Mouse (Mus musculus) forebrain, embryonic 16.5 days (tissue): Measurements from ENCODE around the gene Tmem38b. TPM values are rescaled to one million over a fixed set of nuclear protein-coding genes. Genes with fewer than 3 reads are reported as not detected.
A peak's percentile ranks its signal among the peaks of the same experiment; 100 is the strongest.

ENCODE experiments used
- ATAC-seq: fragments of 200-750 bp; cut with Nextera tagmentation; 2 replicates; pipeline ENCODE4 v1.8.0; 2017; ENCODE audit warnings: mild to moderate bottlenecking, moderate library complexity
- H3K27ac ChIP-seq: fragments of 300-500 bp; sonication (generic); 2 replicates; pipeline ENCODE4 v1.5.1; 2014; ENCODE audit warnings: low read length, control low read depth
- H3K27me3 ChIP-seq: fragments of 300-500 bp; sonication (generic); replicated peaks from 2 replicates; pipeline ENCODE4 v1.6.1; 2014; ENCODE audit warnings: low read length; ENCODE audit not compliant: control insufficient read depth, insufficient read depth
- H3K36me3 ChIP-seq: fragments of 300-500 bp; sonication (generic); 2 replicates; pipeline ENCODE4 v1.6.1; 2014; ENCODE audit not compliant: control insufficient read depth, insufficient read depth
- H3K4me1 ChIP-seq: fragments of 300-500 bp; sonication (generic); replicated peaks from 2 replicates; pipeline ENCODE4 v1.6.1; 2014; ENCODE audit warnings: low read length; ENCODE audit not compliant: control insufficient read depth, insufficient read depth
- H3K4me2 ChIP-seq: fragments of 300-500 bp; sonication (generic); 2 replicates; pipeline ENCODE4 v1.6.1; 2014; ENCODE audit warnings: mild to moderate bottlenecking, low read length, control low read depth
- H3K4me3 ChIP-seq: fragments of 300-500 bp; sonication (generic); replicated peaks from 2 replicates; pipeline ENCODE4 v1.5.1; 2014; ENCODE audit warnings: mild to moderate bottlenecking, low read length, control low read depth
- H3K9ac ChIP-seq: fragments of 300-500 bp; sonication (generic); replicated peaks from 2 replicates; pipeline ENCODE4 v1.6.1; 2014; ENCODE audit warnings: low read depth, low read length, control low read depth
- H3K9me3 ChIP-seq: fragments of 300-500 bp; sonication (generic); 2 replicates; pipeline ENCODE4 v1.6.1; 2016; ENCODE audit warnings: low read length; ENCODE audit not compliant: control insufficient read depth
- WGBS: fragments of 180-500 bp; shearing (Covaris S2); extraction: QIAGEN DNeasy Blood & Tissue Kit; methylation state at CpG from one replicate; pipeline ENCODE4 v1.1.7; 2014; 5-methylcytosine and 5-hydroxymethylcytosine counted together
- polyA plus RNA-seq: library from polyadenylated mRNA; unstranded; fragments of >200 nt; fragmentation: Nextera tagmentation; extraction: Ambion mirVana; gene quantifications from 2 replicates; pipeline ENCODE4 v1.2.1, GENCODE M21; 2015

Gene Tmem38b
- polyA plus RNA-seq, 1 experiment from 2014 or later, result 6.8 TPM

GRCm38 (mm10) chr4:53864098-53864820 is 38.4 kb downstream of the Tmem38b start:
- no peaks in the 10 kb centered on the region for H3K4me1 ChIP-seq
- no peaks in the 10 kb centered on the region; the same call in 1 of the 2 replicates for H3K9me3 ChIP-seq
- no peak for ATAC-seq
- H3K9ac ChIP-seq, result no peak overlapping the region
- 89% methylated on average over 19 of the region's 19 CpGs for WGBS
- no peaks in the 10 kb centered on the region for H3K27me3 ChIP-seq
- H3K4me3 ChIP-seq, result no peak overlapping the region
- H3K27ac ChIP-seq, result no peak overlapping the region
- H3K4me2 ChIP-seq, result no peak overlapping the region
- H3K36me3 ChIP-seq, result no peaks in the 10 kb centered on the region

- Histone ChIP-seq H3K36me3 (no peaks in the 10 kb centered on the region), H3K27me3 (no peaks in the 10 kb centered on the region), H3K4me3 (no peak overlapping the region), H3K9ac (no peak overlapping the region), H3K27ac (no peak overlapping the region), H3K4me1 (no peaks in the 10 kb centered on the region), H3K9me3 (no peaks in the 10 kb centered on the region; the same call in none of the 2 replicates), H3K4me2 (no peak overlapping the region)
- no peak for ATAC-seq
Observed at GRCm38 (mm10) chr4:53866459-53866858, 40.6 kb downstream of the Tmem38b start.

GRCm38 (mm10) chr4:53878542-53879417 is 52.9 kb downstream of the Tmem38b start:
- H3K4me3 ChIP-seq, result no peak overlapping the region
- 50% methylated on average over 24 of the region's 24 CpGs for WGBS

GRCm38 (mm10) chr4:53882921-53883682 is 57.3 kb downstream of the Tmem38b start:
- Histone ChIP-seq H3K4me2 (no peak overlapping the region), H3K36me3 (no peaks in the 10 kb centered on the region), H3K9me3 (no peaks in the 10 kb centered on the region), H3K27me3 (no peaks in the 10 kb centered on the region), H3K9ac (no peak overlapping the region), H3K4me3 (no peak overlapping the region), H3K4me1 (0 out of 2 replicates have a peak, but pooled peaks cover 9% of the 10 kb centered on the region), H3K27ac (no peak overlapping the region)
- WGBS, result 81% methylated on average over 17 of the region's 17 CpGs
- ATAC-seq, result no peak

More at GRCm38 (mm10) chr4:53878542-53879417, 52.9 kb downstream of the Tmem38b start:
- no peak overlapping the region for H3K27ac ChIP-seq
- H3K9me3 ChIP-seq, result no peaks in the 10 kb centered on the region
- no peaks in the 10 kb centered on the region for H3K36me3 ChIP-seq
- H3K9ac ChIP-seq, result no peak overlapping the region; the same call in 1 of the 2 replicates
- no peaks in the 10 kb centered on the region for H3K27me3 ChIP-seq
- H3K4me2 ChIP-seq, result peak overlapping the region; percentile 20
- 0 out of 2 replicates have a peak, but pooled peaks cover 3% of the 10 kb centered on the region for H3K4me1 ChIP-seq
- ATAC-seq, result no peak

- Histone ChIP-seq H3K4me2 (peak overlapping the region; percentile 30), H3K9ac (no peak overlapping the region), H3K4me1 (0 out of 2 replicates have a peak, but pooled peaks cover 5% of the 10 kb centered on the region), H3K27ac (no peak overlapping the region), H3K9me3 (no peaks in the 10 kb centered on the region), H3K27me3 (no peaks in the 10 kb centered on the region), H3K36me3 (no peaks in the 10 kb centered on the region), H3K4me3 (no peak overlapping the region; the same call in 1 of the 2 replicates)
- no peak; the same call in 1 of the 2 replicates for ATAC-seq
- WGBS, result 51% methylated on average over 14 of the region's 14 CpGs
Observed at GRCm38 (mm10) chr4:53884351-53885245, 58.8 kb downstream of the Tmem38b start.

GRCm38 (mm10) chr4:53886342-53887088 is 60.7 kb downstream of the Tmem38b start:
- WGBS, result 44% methylated on average over 22 of the region's 22 CpGs
- H3K4me1 ChIP-seq, result 0 out of 2 replicates have a peak, but pooled peaks cover 5% of the 10 kb centered on the region
- no peaks in the 10 kb centered on the region for H3K36me3 ChIP-seq
- no peak overlapping the region for H3K27ac ChIP-seq
- no peaks in the 10 kb centered on the region for H3K27me3 ChIP-seq
- no peaks in the 10 kb centered on the region for H3K9me3 ChIP-seq
- no peak overlapping the region for H3K9ac ChIP-seq
- no peak overlapping the region for H3K4me3 ChIP-seq
- no peak for ATAC-seq
- H3K4me2 ChIP-seq, result peak overlapping the region; percentile 10

- no peak overlapping the region for H3K4me3 ChIP-seq
Observed at GRCm38 (mm10) chr4:53895335-53895734, 69.5 kb downstream of the Tmem38b start.

More at GRCm38 (mm10) chr4:53895335-53895734, 69.5 kb downstream of the Tmem38b start:
- H3K27ac ChIP-seq, result peak overlapping the region; percentile 62
- H3K4me1 ChIP-seq, result 0 out of 2 replicates have a peak, but pooled peaks cover 3% of the 10 kb centered on the region
- no peak for ATAC-seq
- no peak overlapping the region for H3K9ac ChIP-seq
- no peaks in the 10 kb centered on the region for H3K9me3 ChIP-seq
- no peak overlapping the region for H3K4me2 ChIP-seq
- no peaks in the 10 kb centered on the region for H3K27me3 ChIP-seq
- H3K36me3 ChIP-seq, result no peaks in the 10 kb centered on the region
- 80% methylated on average over 1 of the region's 1 CpGs for WGBS
